Mouse (Mus musculus) forebrain, embryonic 16.5 days (tissue): Measurements from ENCODE around the gene Hmgb2. TPM values are rescaled to one million over a fixed set of nuclear protein-coding genes. Genes with fewer than 3 reads are reported as not detected.

Source experiments
- ATAC-seq: fragments of 200-750 bp; cut with Nextera tagmentation; 2 replicates; pipeline ENCODE4 v1.8.0; 2017; ENCODE audit warnings: mild to moderate bottlenecking, moderate library complexity
- H3K27ac ChIP-seq: fragments of 300-500 bp; sonication (generic); 2 replicates; pipeline ENCODE4 v1.5.1; 2014; ENCODE audit warnings: low read length, control low read depth
- H3K27me3 ChIP-seq: fragments of 300-500 bp; sonication (generic); replicated peaks from 2 replicates; pipeline ENCODE4 v1.6.1; 2014; ENCODE audit warnings: low read length; ENCODE audit not compliant: control insufficient read depth, insufficient read depth
- H3K36me3 ChIP-seq: fragments of 300-500 bp; sonication (generic); 2 replicates; pipeline ENCODE4 v1.6.1; 2014; ENCODE audit not compliant: control insufficient read depth, insufficient read depth
- H3K4me1 ChIP-seq: fragments of 300-500 bp; sonication (generic); replicated peaks from 2 replicates; pipeline ENCODE4 v1.6.1; 2014; ENCODE audit warnings: low read length; ENCODE audit not compliant: control insufficient read depth, insufficient read depth
- H3K4me2 ChIP-seq: fragments of 300-500 bp; sonication (generic); 2 replicates; pipeline ENCODE4 v1.6.1; 2014; ENCODE audit warnings: mild to moderate bottlenecking, low read length, control low read depth
- H3K4me3 ChIP-seq: fragments of 300-500 bp; sonication (generic); replicated peaks from 2 replicates; pipeline ENCODE4 v1.5.1; 2014; ENCODE audit warnings: mild to moderate bottlenecking, low read length, control low read depth
- H3K9ac ChIP-seq: fragments of 300-500 bp; sonication (generic); replicated peaks from 2 replicates; pipeline ENCODE4 v1.6.1; 2014; ENCODE audit warnings: low read depth, low read length, control low read depth
- H3K9me3 ChIP-seq: fragments of 300-500 bp; sonication (generic); 2 replicates; pipeline ENCODE4 v1.6.1; 2016; ENCODE audit warnings: low read length; ENCODE audit not compliant: control insufficient read depth
- WGBS: fragments of 180-500 bp; shearing (Covaris S2); extraction: QIAGEN DNeasy Blood & Tissue Kit; methylation state at CpG from one replicate; pipeline ENCODE4 v1.1.7; 2014; 5-methylcytosine and 5-hydroxymethylcytosine counted together
- polyA plus RNA-seq: library from polyadenylated mRNA; unstranded; fragments of >200 nt; fragmentation: Nextera tagmentation; extraction: Ambion mirVana; gene quantifications from 2 replicates; pipeline ENCODE4 v1.2.1, GENCODE M21; 2015

The Hmgb2 gene
- polyA plus RNA-seq, 1 experiment from 2014 or later: 168 TPM

DNA sequence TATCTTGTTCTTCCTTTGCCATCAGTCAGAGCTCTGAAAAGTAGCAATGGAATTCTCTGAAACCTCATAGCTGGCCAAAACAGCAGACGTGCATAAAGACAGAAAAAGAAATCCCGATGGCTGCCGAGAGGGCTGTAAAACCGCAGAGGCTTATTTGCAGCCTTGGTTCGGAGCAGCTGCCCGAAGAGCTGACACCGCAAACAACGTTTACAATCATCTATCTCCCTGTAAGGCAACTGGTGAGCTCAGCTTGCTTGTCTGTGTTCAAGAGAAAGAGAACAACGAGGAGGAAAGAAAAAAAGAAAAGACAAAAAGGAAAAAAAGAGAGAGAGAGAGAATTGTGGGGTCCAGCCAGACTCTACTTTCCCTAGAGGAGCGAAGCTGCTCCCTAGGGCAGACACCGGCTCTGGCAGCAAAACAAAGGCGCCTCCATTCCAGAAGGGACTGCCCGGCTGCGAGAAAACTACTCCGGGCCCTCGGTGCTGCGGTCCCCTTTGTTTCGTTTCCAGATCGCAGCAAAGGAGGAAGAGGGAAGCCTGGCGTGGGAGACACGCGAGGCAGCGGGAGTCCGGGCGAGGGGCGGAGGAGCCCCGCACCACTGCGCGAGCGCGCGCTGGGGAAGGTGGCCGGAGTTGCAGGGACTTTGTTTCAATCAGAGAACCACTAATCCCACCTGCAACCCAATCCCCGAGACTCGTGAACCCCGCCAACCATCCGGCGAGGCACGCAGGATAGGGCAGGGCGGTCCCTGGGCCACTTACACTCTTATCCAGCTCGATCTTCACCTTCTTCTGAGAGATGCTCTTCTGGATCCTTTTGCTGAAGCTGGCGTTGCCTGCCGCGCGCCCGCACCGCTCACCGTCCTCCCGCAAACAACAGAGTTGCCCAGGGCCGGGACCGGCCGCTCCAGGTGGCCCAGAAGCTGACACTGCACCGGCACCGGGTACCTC lies 24.9 kb upstream of the Hmgb2 start:
- Histone ChIP-seq H3K4me1 (peaks cover 7% of the 10 kb centered on the region), H3K27ac (peak overlapping the region; percentile 99), H3K9me3 (no peaks in the 10 kb centered on the region), H3K9ac (peak overlapping the region; percentile 94), H3K4me3 (peak overlapping the region; percentile 99), H3K4me2 (peak overlapping the region; percentile 63), H3K36me3 (peaks cover 9% of the 10 kb centered on the region), H3K27me3 (no peaks in the 10 kb centered on the region)
- ATAC-seq: peak; percentile 45
- under 1% methylated on average over 54 of the region's 54 CpGs for WGBS

DNA sequence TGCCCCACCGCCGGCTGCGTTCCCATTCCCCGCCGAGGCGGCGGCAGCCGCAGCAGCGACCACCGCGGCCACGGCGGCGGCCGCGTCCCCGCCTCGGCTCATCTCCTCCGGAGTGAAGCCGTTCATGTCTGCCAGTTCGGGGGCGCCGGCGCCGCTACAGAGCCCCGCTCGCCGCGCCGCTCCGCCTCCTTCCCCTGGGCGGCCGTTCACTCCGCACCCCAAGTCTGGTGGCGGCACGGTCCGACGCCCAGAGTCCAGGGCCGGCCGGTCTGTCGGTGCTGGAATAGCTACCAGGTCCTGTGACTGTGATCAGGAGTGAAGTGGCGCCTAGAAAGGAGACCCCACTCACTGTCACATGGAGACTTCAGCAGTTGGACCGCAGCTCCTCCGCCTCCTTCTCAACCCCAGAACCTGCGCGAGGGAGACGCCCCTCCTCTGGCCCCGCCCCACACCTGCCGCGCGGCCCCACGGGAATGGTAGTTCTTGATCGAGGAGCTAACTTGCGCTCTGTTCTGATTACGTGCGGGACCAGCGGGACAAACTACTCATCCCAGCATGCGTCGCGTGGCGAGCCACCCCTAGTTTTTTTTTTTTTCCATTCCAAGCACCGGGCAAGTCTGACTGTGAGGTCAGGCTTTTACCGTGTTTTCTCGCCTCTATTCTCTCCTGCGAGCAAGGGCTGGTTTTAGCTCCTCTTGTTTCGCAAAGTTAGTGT lies 24.1 kb upstream of the Hmgb2 start, which contains the start of gene Sap30:
TSS of gene Sap30 (minus strand) at position 420 of the 715 bp plus-strand sequence.
- ATAC-seq: peak; percentile 97
- Histone ChIP-seq H3K9ac (peak within 1 kb of the TSS; percentile 94), H3K27ac (peak within 1 kb of the TSS; percentile 99), H3K36me3 (peaks cover 2% of the 10 kb centered on the region; the same call in 1 of the 2 replicates), H3K4me3 (peak within 1 kb of the TSS; percentile 99), H3K4me2 (peak within 1 kb of the TSS; percentile 82), H3K27me3 (no peaks in the 10 kb centered on the region), H3K4me1 (peaks cover 7% of the 10 kb centered on the region), H3K9me3 (no peaks in the 10 kb centered on the region)
- WGBS: under 1% methylated on average over 65 of the region's 66 CpGs

DNA sequence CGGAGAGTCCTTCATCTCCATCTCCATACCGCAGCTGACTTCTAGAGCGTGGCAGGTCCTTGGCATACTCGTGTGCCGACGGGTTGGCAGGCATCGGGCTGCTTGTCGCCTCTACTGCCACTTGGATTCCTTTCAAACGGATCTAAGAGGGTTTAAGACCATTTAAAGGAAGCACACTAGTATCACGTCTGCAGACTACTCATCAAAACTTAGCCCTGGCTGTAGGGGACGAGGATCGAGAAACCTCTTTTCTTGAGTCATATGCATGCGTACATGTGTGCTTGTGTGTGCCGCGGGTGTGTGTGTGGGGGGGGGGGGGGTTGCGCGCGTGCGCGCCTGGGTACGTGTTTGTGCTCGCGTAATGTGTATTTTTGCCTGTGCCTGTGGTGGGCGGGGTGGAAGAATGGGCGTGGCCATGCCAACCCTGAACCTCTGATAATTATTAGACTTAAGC lies 23.4 kb upstream of the Hmgb2 start:
- Histone ChIP-seq H3K9ac (peak overlapping the region; percentile 47), H3K4me1 (peaks cover 7% of the 10 kb centered on the region), H3K4me2 (peak overlapping the region; percentile 82), H3K27me3 (no peaks in the 10 kb centered on the region), H3K27ac (peak overlapping the region; percentile 99), H3K9me3 (no peaks in the 10 kb centered on the region), H3K36me3 (no peaks in the 10 kb centered on the region), H3K4me3 (peak overlapping the region; percentile 99)
- WGBS: 0% methylated on average over 25 of the region's 25 CpGs
- peak; percentile 36 for ATAC-seq

- 100% methylated on average over 1 of the region's 1 CpGs for WGBS
- H3K4me3 ChIP-seq: no peak overlapping the region
- no peak overlapping the region for H3K27ac ChIP-seq
Observed at GRCm38 (mm10) chr8:57489366-57489765, 22.3 kb upstream of the Hmgb2 start.

GRCm38 (mm10) chr8:57489896-57490295 lies 21.8 kb upstream of the Hmgb2 start:
- H3K4me1 ChIP-seq: peaks cover 7% of the 10 kb centered on the region
- no peak for ATAC-seq

More at GRCm38 (mm10) chr8:57489366-57489765, 22.3 kb upstream of the Hmgb2 start:
- Histone ChIP-seq H3K4me2 (no peak overlapping the region), H3K27me3 (no peaks in the 10 kb centered on the region), H3K36me3 (no peaks in the 10 kb centered on the region), H3K9me3 (no peaks in the 10 kb centered on the region), H3K9ac (no peak overlapping the region), H3K4me1 (peaks cover 7% of the 10 kb centered on the region)
- no peak for ATAC-seq

GRCm38 (mm10) chr8:57491873-57492272 lies 19.8 kb upstream of the Hmgb2 start:
- 93% methylated on average over 4 of the region's 4 CpGs for WGBS
- H3K36me3 ChIP-seq: no peaks in the 10 kb centered on the region
- no peak overlapping the region for H3K27ac ChIP-seq
- no peaks in the 10 kb centered on the region for H3K9me3 ChIP-seq
- ATAC-seq: no peak
- no peak overlapping the region for H3K4me2 ChIP-seq
- no peak overlapping the region for H3K4me3 ChIP-seq
- no peaks in the 10 kb centered on the region for H3K4me1 ChIP-seq
- no peaks in the 10 kb centered on the region for H3K27me3 ChIP-seq
- no peak overlapping the region for H3K9ac ChIP-seq

More at GRCm38 (mm10) chr8:57489896-57490295, 21.8 kb upstream of the Hmgb2 start:
- no peak overlapping the region for H3K9ac ChIP-seq
- no peaks in the 10 kb centered on the region for H3K36me3 ChIP-seq
- no peaks in the 10 kb centered on the region for H3K9me3 ChIP-seq
- no peak overlapping the region for H3K27ac ChIP-seq
- no peak overlapping the region for H3K4me2 ChIP-seq
- no peak overlapping the region for H3K4me3 ChIP-seq
- no peaks in the 10 kb centered on the region for H3K27me3 ChIP-seq

GRCm38 (mm10) chr8:57498494-57498846 lies 13.2 kb upstream of the Hmgb2 start:
- Histone ChIP-seq H3K27ac (no peak overlapping the region), H3K4me1 (peaks cover 5% of the 10 kb centered on the region)
- WGBS: 8% methylated on average over 8 of the region's 8 CpGs

GRCm38 (mm10) chr8:57498847-57499511 lies 12.7 kb upstream of the Hmgb2 start:
- Histone ChIP-seq H3K27me3 (no peaks in the 10 kb centered on the region), H3K9me3 (no peaks in the 10 kb centered on the region), H3K36me3 (no peaks in the 10 kb centered on the region), H3K9ac (0 out of 2 replicates have a peak overlapping the region, but pooled peaks have one; percentile 11), H3K27ac (no peak overlapping the region), H3K4me1 (peaks cover 5% of the 10 kb centered on the region), H3K4me3 (peak overlapping the region; percentile 27), H3K4me2 (peak overlapping the region; percentile 52)
- 16% methylated on average over 17 of the region's 17 CpGs for WGBS
- ATAC-seq: peak; percentile 83

More at GRCm38 (mm10) chr8:57498494-57498846, 13.2 kb upstream of the Hmgb2 start:
- Histone ChIP-seq H3K9ac (0 out of 2 replicates have a peak overlapping the region, but pooled peaks have one; percentile 11), H3K27me3 (no peaks in the 10 kb centered on the region), H3K4me2 (peak overlapping the region; percentile 52), H3K4me3 (peak overlapping the region; percentile 27), H3K36me3 (no peaks in the 10 kb centered on the region), H3K9me3 (no peaks in the 10 kb centered on the region)
- peak; percentile 49 for ATAC-seq
